Mouse (Mus musculus) midbrain, embryonic 14.5 days (tissue): ENCODE data around the gene Kmt5b. TPM values are rescaled to one million over a fixed set of nuclear protein-coding genes. Genes with fewer than 3 reads are reported as not detected.

Experiments used
- ATAC-seq: fragments of 200-750 bp; cut with Nextera tagmentation; 2 replicates; pipeline ENCODE4 v1.8.0; 2017; ENCODE audit warnings: moderate number of reproducible peaks, moderate library complexity; ENCODE audit not compliant: low FRiP score, low TSS enrichment
- DNase-seq: peaks from one replicate; pipeline ENCODE4 v3.0.0-alpha.2; 2015
- H3K27ac ChIP-seq: fragments of 300-500 bp; sonication (generic); replicated peaks from 2 replicates; pipeline ENCODE4 v1.5.1; 2014; ENCODE audit warnings: mild to moderate bottlenecking, low read depth, low read length, moderate library complexity
- H3K27me3 ChIP-seq: fragments of 300-500 bp; sonication (generic); 2 replicates; pipeline ENCODE4 v1.6.1; 2014; ENCODE audit warnings: low read length, control low read depth, mixed read lengths; ENCODE audit not compliant: control insufficient read depth, insufficient read depth
- H3K36me3 ChIP-seq: fragments of 300-500 bp; sonication (generic); 2 replicates; pipeline ENCODE4 v1.6.1; 2014; ENCODE audit warnings: low read length, control low read depth; ENCODE audit not compliant: control insufficient read depth, insufficient read depth
- H3K4me1 ChIP-seq: fragments of 300-500 bp; sonication (generic); 2 replicates; pipeline ENCODE4 v1.6.1; 2014; ENCODE audit warnings: mild to moderate bottlenecking, antibody characterized with exemption, low read length, control low read depth; ENCODE audit not compliant: control insufficient read depth, insufficient read depth
- H3K4me2 ChIP-seq: fragments of 300-500 bp; sonication (generic); 2 replicates; pipeline ENCODE4 v1.6.1; 2014; ENCODE audit warnings: mild to moderate bottlenecking, low read length, moderate library complexity
- H3K4me3 ChIP-seq: fragments of 300-500 bp; sonication (generic); replicated peaks from 2 replicates; pipeline ENCODE4 v1.5.1; 2014; ENCODE audit warnings: low read depth, low read length
- H3K9ac ChIP-seq: fragments of 300-500 bp; sonication (generic); replicated peaks from 2 replicates; pipeline ENCODE4 v1.6.1; 2014; ENCODE audit warnings: mild to moderate bottlenecking, low read length, moderate library complexity
- H3K9me3 ChIP-seq: fragments of 300-500 bp; sonication (generic); 2 replicates; pipeline ENCODE4 v1.6.1; 2016; ENCODE audit warnings: low read length, control low read depth, mixed read lengths; ENCODE audit not compliant: control insufficient read depth
- WGBS: fragments of 180-500 bp; shearing (Covaris S2); extraction: QIAGEN DNeasy Blood & Tissue Kit; methylation state at CpG from one replicate; pipeline ENCODE4 v1.1.7; 2014; 5-methylcytosine and 5-hydroxymethylcytosine counted together
- polyA plus RNA-seq: library from polyadenylated mRNA; unstranded; fragments of >200 nt; fragmentation: Nextera tagmentation; extraction: Ambion mirVana; gene quantifications from 2 replicates; pipeline ENCODE4 v1.2.1, GENCODE M21; 2014

Kmt5b gene
- polyA plus RNA-seq, 1 experiment from 2014 or later, result 74.0 TPM

GRCm38 (mm10) chr19:3862713-3863112 is 95.5 kb downstream of the Kmt5b start:
- H3K36me3 ChIP-seq, result peaks cover 4% of the 10 kb centered on the region; the same call in 1 of the 2 replicates

GRCm38 (mm10) chr19:3864960-3865359 is 97.7 kb downstream of the Kmt5b start:
- no peak overlapping the region for H3K4me3 ChIP-seq
- H3K9ac ChIP-seq, result no peak overlapping the region
- no peaks in the 10 kb centered on the region for H3K27me3 ChIP-seq
- H3K27ac ChIP-seq, result no peak overlapping the region
- no peak overlapping the region for H3K4me2 ChIP-seq
- H3K4me1 ChIP-seq, result no peaks in the 10 kb centered on the region
- no peak for DNase-seq
- 90% methylated on average over 2 of the region's 2 CpGs for WGBS
- no peaks in the 10 kb centered on the region for H3K9me3 ChIP-seq
- peaks cover 4% of the 10 kb centered on the region; the same call in 1 of the 2 replicates for H3K36me3 ChIP-seq
- no peak for ATAC-seq

More at GRCm38 (mm10) chr19:3862713-3863112, 95.5 kb downstream of the Kmt5b start:
- H3K9ac ChIP-seq, result no peak overlapping the region
- no peaks in the 10 kb centered on the region for H3K4me1 ChIP-seq
- no peak overlapping the region for H3K4me3 ChIP-seq
- no peak for DNase-seq
- ATAC-seq, result no peak
- H3K9me3 ChIP-seq, result no peaks in the 10 kb centered on the region
- H3K27me3 ChIP-seq, result no peaks in the 10 kb centered on the region
- 75% methylated on average over 2 of the region's 2 CpGs for whole genome bisulfite sequencing
- H3K4me2 ChIP-seq, result no peak overlapping the region
- H3K27ac ChIP-seq, result no peak overlapping the region

Other genes starting within 250 kb of the Kmt5b start
- 56.9 and 74.1 TPM in 2 replicates for gene Ppp6r3, start 191.7 kb upstream of the Kmt5b start, polyA plus RNA-seq
- gene Lrp5, start 80.9 kb upstream of the Kmt5b start, polyA plus RNA-seq, result 1.1 and 1.3 TPM in 2 replicates
- gene 1810055G02Rik, start 59.1 kb upstream of the Kmt5b start, polyA plus RNA-seq, result 31.4 and 33.7 TPM in 2 replicates
- 50.2 and 51.8 TPM in 2 replicates for gene Chka, start 84.4 kb downstream of the Kmt5b start, polyA plus RNA-seq
- 7.4 and 11.0 TPM in 2 replicates for gene Tcirg1, start 139.7 kb downstream of the Kmt5b start, polyA plus RNA-seq
- gene Ndufs8, start 145.4 kb downstream of the Kmt5b start, polyA plus RNA-seq, result 261 and 304 TPM in 2 replicates
- 0.84 and 1.1 TPM in 2 replicates for gene Aldh3b1, start 162.4 kb downstream of the Kmt5b start, polyA plus RNA-seq
- gene Unc93b1, start 167.8 kb downstream of the Kmt5b start, polyA plus RNA-seq, result 3.7 and 13.4 TPM in 2 replicates
- gene Aldh3b3, start 191.2 kb downstream of the Kmt5b start, polyA plus RNA-seq, result not detected in 2 replicates
- gene Aldh3b2, start 204.9 kb downstream of the Kmt5b start, polyA plus RNA-seq, result 0.16 and 0.32 TPM in 2 replicates
- 0.96 and 2.2 TPM in 2 replicates for gene Acy3, start 219.1 kb downstream of the Kmt5b start, polyA plus RNA-seq
- not detected in 2 replicates for gene Tbx10, start 225.3 kb downstream of the Kmt5b start, polyA plus RNA-seq
- 26.8 and 30.3 TPM in 2 replicates for gene Nudt8, start 233.2 kb downstream of the Kmt5b start, polyA plus RNA-seq
- 3.3 and 3.9 TPM in 2 replicates for gene Gm49405, start 233.2 kb downstream of the Kmt5b start, polyA plus RNA-seq
- 5.7 and 7.1 TPM in 2 replicates for gene Doc2g, start 235.9 kb downstream of the Kmt5b start, polyA plus RNA-seq
- 223 and 231 TPM in 2 replicates for gene Ndufv1, start 245.4 kb downstream of the Kmt5b start, polyA plus RNA-seq